Mouse (Mus musculus) lung, postnatal 0 days (tissue): ENCODE results near the gene Serhl.

Source experiments
- CTCF ChIP-seq: IDR thresholded peaks from 2 replicates; pipeline ENCODE4 v1.5.1; 2016; ENCODE audit warnings: antibody characterized with exemption, mild to moderate bottlenecking
- EP300 ChIP-seq: IDR thresholded peaks from 2 replicates; pipeline ENCODE4 v1.6.1; 2016; ENCODE audit warnings: antibody characterized with exemption, mild to moderate bottlenecking, control low read depth

DNA sequence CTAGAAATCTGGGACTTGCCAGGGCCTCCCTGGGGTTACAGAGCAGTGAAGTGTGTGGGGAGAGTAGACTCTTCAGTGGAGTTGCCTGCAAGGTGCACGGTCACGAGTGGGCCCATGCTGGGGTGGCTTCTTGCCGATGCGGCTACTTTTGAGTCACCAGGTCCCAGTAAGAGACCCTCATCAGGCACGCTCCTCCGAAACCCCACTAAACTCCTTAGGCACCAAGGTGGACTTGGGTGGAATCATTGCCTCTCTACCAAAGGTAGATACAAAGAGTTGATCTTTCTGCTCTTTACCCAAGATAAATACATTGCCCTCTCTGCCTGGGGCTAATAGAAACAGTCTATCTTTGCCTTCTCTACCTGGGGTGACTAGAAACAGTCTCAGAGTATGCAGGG is 68.4 kb downstream of the Serhl start:
- no peak for TF ChIP-seq CTCF
- TF ChIP-seq EP300, result no peak
